Mouse (Mus musculus) Muller cell, postnatal 12 days (primary cell): ENCODE measurements around the gene Rhou.
A peak's percentile ranks its signal among the peaks of the same experiment; 100 is the strongest.
"Not testable (repeated sequence)": the region's sequence is repeated elsewhere in the genome, so short reads cannot be mapped to it uniquely, and the experiment has no call there.

Experiments used
- DNase-seq: peaks from one replicate; pipeline ENCODE4 v3.0.0-alpha.2; 2015; ENCODE audit errors: inconsistent ontology term

Rhou gene

DNA sequence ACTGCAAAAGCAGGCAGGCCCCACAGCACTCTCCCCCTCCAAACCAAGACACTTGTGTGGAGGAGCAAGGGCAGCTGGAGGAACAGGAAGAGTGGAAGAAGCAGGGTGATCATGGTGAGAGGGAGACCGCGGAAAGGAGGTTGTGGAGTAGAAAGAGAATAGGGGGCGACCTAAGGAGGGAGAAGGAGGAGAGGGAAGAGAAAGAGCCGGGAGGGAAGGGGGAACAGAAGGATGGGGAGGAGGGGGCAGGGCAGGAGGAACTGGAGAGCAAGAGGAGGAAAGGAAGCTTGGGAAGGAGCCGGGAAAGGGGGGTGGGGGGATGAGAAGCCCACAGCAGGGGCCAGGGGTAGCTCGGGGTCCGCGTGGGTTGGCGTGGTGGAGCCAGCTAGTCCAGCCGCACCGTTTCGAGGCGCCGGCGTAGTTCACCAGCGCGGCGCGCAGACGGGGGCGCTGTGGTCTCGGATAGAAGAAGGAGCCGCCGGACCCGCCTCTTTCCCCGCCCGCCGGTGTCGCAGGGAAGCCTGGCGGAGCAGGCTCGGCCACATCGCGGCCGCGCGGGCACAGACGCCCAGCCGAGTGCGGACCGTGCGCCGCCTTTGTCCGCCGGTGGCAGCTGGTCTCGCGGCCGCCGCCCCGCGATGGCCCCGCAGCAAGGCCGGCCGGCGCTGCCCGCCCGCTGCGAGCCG, at the start of gene Rhou:
TSS of gene Rhou (plus strand) at position 622 of the 686 bp plus-strand sequence.
- peak; percentile 92 for DNase-seq

DNA sequence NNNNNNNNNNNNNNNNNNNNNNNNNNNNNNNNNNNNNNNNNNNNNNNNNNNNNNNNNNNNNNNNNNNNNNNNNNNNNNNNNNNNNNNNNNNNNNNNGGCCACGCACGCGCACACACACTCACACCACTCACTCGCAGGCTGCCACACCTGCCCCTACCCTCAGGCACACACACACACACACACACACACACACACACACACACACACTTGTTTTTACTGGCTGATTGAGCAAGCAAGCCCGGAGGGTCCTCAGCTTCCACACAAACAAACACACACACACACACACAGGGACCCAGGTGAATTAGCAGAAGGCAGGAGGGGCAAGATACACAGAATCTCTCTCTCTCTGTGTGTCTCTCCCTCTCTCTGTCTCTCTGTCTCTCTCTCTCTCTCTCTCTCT, 41.1 kb upstream of the Rhou start:
- not testable (repeated sequence) for DNase-seq

DNA sequence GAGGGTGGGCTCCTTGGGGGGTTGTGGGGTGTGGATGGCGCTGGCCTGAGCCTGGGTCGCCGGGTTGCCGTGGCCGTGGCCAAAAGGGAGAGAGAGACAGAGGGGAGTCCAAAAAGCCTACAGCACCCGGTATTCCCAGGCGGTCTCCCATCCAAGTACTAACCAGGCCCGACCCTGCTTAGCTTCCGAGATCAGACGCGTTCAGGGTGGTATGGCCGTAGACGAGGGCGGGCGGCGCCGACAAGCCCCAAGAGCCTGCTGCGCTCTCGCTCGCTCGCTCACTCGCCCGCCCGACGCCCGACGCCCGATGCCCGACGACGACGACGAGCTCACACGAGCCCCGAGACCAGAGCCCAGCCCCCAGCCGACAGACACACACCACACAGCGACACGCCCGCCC, 30.2 kb upstream of the Rhou start:
- not testable (repeated sequence) for DNase-seq

DNA sequence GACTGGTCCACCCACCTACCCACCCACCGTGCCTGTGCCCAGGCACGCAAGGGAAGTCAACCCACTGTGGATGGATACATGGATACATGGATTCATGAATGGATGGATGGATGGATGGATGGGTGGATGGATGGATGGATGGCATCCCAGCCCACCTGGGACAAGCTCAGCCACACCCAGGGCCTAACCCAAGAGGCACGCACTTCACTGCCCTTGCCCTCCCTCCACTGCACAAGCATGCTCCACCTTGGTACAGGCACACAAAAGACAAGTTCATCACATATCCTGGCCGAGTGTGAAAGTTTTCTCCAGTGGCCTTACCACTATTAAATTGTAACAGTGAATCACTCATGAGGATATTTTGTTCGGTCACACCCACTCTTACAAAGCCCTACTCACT, 29.5 kb upstream of the Rhou start:
- DNase-seq, result no peak

DNA sequence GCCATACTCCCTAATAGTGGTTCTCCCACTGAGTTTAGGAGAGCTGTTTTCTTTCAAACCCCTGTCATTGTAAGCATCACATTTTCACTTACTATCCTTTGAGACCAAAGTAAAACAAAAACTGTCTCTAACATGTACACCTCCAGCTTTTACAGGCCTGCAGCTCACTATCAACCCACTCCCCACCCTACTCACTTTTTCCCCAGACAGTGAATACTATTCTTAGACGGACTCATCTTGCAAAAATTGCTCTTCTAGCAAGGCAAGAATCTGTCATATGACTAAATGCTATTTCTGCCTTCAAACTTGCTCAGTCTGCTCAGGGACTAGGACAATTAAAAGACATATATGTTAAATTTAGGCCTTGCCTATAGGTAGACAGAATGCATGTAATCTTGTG, 29.0 kb upstream of the Rhou start:
- DNase-seq, result no peak

DNA sequence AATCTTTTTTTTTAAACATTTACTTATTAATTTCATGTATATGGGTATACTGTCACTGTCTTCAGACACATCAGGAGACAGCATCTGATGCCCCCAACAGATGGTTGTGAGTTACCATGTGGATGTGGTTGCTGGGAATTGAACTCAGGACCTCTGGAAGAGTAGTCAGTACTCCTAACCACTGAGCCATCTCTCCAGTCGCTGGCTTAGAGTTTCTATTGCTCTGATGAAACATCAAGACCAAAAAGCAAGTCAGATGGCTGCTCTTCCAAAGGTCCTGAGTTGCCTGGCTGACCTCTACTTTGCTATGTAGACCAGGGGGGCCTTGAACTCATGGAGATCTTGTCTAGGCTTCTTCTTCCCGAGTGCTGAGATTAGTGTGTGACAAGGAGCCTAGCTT, 28.0 kb upstream of the Rhou start:
- DNase-seq, result no peak

DNA sequence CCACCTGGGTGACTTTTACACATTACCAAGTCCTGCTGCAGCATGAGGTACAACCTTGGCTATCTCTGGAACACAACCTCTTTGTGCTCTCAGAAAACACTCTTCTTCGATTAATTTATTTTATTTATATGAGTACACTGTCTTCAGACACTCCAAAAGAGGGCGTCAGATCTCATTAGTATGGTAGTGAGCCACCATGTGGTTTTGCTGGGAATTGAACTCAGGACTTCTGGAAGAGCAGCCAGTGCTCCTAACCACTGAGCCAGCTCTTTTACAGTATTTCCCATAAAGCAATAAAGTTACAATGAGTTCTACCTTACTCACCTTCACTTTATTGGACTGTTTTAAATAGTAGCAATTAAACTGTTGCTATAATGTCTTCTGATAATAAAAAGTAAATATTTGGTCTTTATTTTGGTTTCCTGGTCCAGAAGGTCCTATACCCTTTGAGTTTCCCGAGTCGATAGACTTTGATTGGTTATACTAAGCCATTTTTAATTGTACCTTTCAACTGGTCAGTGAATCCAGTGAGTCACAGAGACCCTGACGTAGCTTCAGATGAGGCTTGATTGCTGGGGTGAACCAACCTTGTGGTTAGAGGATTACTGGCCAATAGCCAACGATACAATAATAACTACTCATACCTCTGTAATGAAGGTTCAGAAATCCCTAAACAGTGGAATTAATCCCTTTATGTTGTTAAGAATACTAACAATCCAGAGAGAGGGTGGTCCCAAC, 26.1 kb upstream of the Rhou start:
- no peak for DNase-seq

DNA sequence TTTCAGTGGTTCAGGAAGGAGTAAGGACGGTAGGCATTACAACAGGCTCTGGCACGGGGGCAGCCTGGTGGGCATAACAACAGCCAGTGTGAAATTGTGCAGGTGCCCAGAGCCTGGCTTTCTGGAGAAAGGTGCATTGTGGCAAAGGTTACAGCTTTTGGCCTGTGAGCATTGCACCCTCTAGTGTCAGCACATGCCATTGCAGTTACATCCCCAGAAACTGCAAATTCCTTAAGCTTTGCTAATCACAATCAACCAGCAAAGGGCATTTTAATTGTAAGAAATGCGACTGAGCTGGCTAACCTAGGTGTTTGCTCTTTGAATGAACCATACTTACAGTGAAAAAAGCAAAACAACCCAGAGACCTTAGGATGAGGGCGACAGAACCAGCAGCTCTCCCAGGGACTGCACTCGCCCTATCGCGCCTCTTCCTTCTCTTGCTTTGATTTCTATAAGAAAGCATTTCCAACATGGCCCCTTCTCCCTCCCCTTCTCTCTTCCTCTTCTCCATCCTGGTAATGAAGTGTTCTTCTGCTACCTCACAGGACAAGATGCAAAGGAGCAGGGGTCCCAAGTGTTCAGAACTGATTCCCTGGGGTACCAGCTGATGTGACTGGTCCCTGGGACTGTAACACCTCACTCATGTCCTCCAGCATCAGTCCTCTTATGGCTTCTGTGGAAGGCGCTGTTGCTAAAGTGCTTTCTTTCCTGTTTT, 25.3 kb upstream of the Rhou start:
- DNase-seq, result peak; percentile 61

DNA sequence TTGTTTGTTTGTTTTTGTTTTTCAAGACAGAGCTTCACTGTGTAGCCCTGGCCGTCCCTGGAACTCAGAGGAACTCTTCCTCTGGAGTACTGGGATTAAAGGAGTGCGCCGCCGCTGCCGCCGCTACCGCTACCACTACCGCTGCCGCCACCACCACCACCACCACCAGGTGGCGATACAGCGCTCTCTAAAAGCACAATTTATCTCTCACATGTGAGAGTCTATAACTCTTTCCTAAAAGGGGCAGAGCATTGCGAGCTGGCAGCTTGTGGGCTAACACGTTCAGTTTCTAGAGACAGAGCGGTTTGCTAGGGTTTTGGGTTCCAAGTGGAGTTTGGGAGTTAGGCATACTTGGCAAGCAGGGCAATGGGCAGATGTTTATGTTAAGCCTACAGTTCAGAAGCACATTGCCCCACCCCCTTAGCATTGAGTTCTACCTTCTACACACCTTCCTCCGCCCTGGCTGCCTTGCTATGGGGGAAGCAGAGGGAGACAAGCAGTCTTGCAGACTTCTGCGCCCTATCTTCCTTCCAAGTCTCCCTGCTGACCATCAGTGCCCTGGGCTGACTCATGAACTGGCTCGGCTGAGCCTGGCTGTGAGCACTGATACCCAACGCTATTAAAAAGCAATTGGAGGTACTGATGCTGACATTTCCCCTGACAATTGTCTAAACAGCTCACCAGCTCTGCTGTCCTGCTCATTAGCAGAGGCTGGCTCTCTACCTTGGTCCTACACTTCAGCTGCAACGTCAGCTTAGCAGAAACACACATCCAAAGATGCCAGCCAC, 24.6 kb upstream of the Rhou start:
- peak; percentile 84 for DNase-seq

DNA sequence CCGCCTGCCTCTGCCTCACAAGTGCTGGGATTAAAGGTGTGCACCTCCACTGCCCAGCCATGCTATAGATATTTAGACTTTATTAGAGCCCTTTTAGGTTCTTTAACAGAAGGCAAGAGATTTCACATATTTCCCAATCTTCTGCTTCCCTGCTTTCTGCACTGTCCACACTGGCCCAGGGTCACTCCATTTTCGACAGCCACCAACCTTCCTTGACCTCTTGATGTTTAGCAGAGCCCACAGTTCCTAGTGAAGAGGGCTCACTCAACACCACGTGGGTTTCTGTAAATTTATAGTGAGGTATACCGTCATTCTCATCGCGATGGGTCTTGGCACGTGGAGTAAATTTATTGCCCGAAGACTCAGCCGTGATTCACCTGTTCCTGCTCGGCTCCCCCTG, 23.7 kb upstream of the Rhou start:
- DNase-seq, result no peak

DNA sequence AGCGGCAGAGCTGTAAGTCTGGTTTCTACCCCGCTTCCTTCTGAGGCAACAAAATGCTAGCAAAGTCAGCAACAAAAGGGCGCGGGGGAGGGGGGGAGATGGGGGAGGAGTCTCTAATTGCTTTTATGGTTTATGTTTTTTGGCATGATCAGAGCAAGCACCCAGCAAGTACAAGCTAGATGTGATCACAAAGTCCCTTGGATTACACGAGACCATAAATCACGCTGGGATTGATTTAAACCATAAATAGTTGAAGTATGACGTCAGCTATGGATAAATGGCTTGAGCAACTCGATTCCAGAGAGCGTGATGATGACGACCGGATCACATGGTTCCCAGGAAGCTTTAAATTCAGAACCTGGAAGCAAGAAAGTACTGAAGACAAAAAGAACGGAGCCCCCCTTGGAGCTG, 22.9 kb upstream of the Rhou start:
- DNase-seq, result peak; percentile 44

DNA sequence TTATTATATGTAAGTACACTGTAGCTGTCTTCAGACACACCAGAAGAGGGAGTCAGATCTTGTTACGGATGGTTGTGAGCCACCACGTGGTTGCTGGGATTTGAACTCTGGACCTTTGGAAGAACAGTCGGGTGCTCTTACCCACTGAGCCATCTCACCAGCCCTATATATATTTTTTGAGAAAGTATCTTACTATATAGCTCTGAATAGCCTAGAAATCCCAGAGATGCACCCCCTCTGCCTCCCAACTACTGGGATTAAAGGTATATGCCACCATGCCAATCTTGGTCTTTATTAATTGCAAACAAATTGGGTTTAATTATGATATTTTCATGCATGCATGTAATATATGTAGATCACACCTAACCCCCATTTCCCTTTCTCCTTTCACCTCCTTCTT, 22.0 kb upstream of the Rhou start:
- DNase-seq, result not testable (repeated sequence)

DNA sequence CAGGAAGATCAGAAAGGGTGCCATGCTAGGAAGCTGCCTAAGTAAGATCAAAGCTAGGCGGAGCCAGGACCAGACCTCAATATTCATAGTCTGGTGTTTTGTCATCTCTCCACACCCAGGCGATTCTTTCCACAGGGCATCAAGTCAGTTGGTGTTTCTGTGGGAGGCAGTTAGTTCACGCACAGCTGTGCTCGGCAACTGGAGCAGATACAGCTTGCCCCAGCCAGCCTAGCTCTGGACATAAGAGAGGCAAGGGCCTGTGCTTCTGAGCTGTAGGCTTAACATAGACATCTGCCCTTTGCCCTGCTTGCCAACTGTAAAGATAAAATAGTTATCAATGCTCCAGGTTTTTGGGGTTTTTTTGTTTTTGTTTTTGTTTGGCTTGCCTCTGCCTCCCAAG, 21.5 kb upstream of the Rhou start:
- DNase-seq, result no peak

DNA sequence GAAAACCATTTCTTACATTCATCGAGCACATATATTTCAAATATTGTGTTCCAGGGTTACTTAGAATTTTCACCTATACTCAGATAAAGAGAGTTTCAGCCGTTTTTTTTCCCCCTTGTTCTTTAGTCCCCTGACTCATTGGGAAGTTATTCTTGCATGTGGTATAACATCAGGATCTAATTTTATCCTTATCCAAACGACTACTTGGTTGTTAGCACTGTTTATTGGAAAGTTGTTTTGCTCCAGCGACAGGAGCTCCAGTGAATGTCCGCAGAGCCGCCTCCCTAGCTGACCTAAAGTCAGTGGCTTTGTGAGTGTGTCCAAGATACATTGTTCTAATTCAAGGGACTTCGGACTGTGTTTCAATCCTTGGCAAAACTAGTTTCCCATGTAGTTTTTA, 19.9 kb upstream of the Rhou start:
- DNase-seq, result no peak

DNA sequence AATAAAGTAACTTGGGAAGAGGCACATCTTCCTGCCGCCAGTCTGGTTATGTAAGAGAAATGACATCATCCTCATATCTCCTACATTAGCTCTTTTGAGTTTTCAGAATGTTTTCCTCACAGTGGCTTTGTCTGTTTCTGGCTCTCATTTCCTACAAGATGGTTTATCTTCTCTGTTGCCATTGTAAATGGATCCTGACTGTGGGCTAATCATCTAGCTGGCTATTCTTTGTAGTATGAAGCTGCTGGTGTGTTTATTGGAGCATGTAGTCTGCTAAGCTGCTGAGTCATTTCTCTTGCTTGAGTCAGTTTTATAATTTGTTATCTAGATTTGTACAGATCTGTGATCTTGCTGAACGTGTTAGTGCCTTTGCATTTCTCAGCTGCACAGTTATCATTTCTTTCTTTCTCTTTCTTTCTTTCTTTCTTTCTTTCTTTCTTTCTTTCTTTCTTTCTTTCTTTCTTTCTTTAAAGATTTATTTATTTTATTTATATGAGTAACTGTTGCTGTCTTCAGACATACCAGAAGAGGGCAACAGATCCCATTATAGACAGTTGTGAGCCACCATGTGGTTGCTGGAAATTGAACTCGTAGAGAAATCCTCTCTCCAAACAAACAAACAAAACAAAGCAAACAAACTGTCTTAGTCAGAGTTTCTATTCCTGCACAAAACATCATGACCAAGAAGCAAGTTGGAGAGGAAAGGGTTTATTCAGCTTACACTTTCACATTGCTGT, 19.2 kb upstream of the Rhou start:
- peak; percentile 92 for DNase-seq

DNA sequence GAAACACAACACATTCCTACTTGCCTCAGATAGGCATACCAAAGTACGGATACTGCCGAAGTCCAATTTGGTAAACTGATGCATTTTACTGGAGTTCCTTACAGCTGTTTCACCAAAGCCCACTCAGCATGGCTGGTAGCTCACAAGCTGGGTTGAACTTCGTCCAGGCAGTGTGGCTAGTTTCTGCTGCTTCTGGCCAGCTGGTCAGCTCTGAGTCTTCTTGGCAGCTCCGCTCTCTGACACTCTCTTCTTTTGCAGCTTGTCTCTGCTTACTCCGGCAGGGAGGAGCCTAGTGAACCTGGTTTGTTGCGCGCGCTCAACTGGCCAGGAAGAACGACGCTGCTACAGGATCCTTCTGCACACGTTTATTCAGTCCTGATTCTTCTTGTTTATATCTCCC, 18.1 kb upstream of the Rhou start:
- peak; percentile 14 for DNase-seq

DNA sequence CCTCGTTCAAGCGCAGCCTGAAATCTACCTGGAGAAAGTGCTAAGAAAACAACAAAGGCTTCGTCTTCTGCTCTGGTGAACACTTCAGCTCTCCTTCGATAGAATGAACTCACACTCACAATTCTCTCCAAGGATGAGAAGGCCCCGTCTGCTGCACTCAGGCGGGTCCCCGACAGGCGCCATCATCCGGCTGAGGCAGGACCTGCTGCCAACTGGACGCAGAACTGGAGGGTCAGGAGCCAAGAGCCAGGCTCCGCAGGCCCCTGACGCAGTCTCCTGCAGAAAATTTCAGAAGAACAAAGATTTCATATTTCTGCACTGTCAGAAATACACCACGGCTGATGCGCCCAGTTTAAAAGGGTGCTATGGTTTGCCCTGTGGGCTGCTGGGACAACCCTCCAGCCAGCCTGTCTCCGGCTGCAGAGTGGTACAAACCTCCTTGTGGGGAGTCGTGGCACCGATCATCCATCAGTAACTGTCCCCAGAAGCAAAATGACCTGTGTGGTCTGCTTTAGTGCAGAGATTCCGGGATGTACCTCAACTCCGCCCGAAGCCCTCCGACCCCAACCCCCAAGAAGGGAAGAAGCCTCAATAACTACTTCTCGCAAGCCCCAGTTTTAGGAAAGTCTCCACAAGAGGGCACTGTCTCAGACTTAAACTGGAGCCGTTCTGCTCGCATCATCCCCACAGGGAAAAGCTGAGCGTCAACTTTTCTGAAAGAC, 10.2 kb upstream of the Rhou start:
- peak; percentile 49 for DNase-seq

DNA sequence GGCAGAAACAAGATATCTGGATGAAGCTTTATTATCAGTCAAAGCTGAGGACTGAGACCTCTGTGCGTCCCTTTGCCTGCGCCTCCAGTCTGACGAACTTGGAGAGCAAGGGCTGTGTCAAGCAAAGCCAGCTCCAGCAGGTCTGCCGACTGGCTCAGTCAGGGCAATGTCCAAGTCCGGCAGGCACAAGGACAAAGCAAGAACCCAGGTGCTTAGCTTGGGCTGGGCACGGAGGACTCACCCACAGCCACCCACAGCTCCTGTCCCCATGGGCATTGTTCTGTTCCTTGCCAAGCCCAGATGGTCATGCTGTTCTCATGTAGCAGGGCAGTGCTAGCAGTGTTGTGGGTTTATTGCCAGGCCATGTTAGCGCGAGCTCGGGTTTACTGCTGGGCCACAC, 8.5 kb upstream of the Rhou start:
- no peak for DNase-seq

DNA sequence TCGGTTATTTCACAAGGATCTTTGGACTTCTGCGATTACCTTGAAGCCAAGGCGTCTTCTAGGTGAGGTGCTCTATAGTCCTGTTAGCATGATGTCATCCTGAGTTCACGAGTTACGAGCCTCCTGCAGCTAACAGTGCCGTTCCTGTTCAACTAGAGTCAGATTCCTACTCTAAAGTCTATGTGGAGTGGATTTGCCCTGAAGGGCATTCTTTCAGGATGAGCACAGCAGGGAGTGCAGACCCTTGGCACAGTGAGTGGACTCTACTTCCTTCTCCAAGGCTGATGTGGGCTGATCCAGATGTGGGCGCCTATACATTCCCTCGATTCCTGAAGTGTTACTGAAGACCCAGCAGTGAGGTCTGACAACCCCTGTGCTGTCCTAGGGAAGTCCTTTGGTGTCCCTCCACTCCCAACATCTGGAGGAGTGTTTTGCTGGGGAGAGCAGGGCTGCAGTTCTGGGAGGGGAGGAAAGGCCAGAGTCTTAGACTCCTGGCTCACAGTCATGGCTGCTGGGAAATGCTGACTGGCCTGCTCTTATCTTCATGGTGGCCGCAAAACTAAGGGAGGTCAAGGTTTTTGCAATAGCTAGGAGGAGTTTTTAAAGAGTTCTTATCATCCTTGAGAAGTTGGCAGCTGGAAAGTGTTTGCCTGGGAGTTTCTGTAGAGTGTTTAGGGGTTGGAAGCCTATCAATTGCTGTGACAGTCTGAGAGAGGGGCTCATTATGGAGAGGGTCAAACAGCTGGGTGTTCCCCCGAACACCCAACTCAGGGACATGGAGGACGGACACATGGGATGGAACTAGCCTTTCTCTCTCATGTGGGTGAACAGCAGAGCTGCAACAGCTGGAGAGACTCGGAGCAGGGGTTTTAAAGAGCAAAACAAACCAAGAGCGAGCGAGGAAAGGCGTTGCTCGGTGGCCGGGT, 5.2 kb upstream of the Rhou start:
- no peak for DNase-seq

DNA sequence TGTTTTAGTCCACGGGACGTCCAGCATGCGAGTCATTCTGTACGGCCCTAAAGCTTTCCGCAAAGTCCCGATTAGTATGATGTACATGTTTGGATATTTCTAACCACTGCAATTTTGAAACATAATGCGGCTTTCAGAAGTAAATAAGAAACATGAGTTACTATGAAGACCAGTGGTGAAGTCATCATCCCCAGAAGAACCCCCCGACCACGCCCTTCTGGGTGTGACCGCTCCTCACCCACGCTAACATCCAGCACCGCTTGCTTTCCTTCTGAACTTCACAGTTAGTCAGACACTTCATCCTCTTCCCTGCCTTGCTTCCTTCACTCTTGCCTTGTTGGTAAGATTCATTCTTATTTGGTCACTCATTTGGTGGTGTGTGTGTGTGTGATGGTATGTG, 4.2 kb upstream of the Rhou start:
- no peak for DNase-seq
